Mouse (Mus musculus) liver, adult 2 months (tissue): ENCODE measurements around the gene Kcmf1. TPM values are rescaled to one million over a fixed set of nuclear protein-coding genes. Genes with fewer than 3 reads are reported as not detected.

ENCODE experiments used
- DNase-seq: peaks from one replicate; pipeline ENCODE4 v3.0.0-alpha.2; 2011; ENCODE audit warnings: low read depth, low spot score; ENCODE audit errors: extremely low read depth
- H3K27ac ChIP-seq: fragments of 200-500 bp; replicated peaks from 2 replicates; pipeline ENCODE4 v1.5.1; 2012; ENCODE audit warnings: low read depth, mild to moderate bottlenecking, control low read depth, inconsistent platforms, low read length; ENCODE audit not compliant: insufficient read depth
- H3K27me3 ChIP-seq: fragments of 200-500 bp; 2 replicates; pipeline ENCODE4 v1.6.1; 2012; ENCODE audit warnings: mild to moderate bottlenecking, moderate library complexity, low read length, inconsistent platforms; ENCODE audit not compliant: control insufficient read depth, insufficient read depth
- H3K36me3 ChIP-seq: fragments of 200-500 bp; 2 replicates; pipeline ENCODE4 v1.6.1; 2012; ENCODE audit warnings: low read length, inconsistent platforms; ENCODE audit not compliant: control insufficient read depth, insufficient read depth
- H3K4me1 ChIP-seq: fragments of 200-500 bp; 2 replicates; pipeline ENCODE4 v1.6.1; 2011; ENCODE audit warnings: low read length; ENCODE audit not compliant: control insufficient read depth, insufficient read depth
- H3K4me3 ChIP-seq: fragments of 200-500 bp; 2 replicates; pipeline ENCODE4 v1.5.1; 2011; ENCODE audit warnings: low read depth, mild to moderate bottlenecking, control low read depth, low read length, moderate library complexity; ENCODE audit not compliant: insufficient read depth
- H3K79me2 ChIP-seq: fragments of 200-500 bp; 2 replicates; pipeline ENCODE4 v1.6.1; 2012; ENCODE audit warnings: inconsistent platforms, mild to moderate bottlenecking, low read length, moderate library complexity; ENCODE audit not compliant: control insufficient read depth, insufficient read depth
- H3K9ac ChIP-seq: fragments of 200-500 bp; 2 replicates; pipeline ENCODE4 v1.6.1; 2012; ENCODE audit warnings: low read depth, mild to moderate bottlenecking, control low read depth, inconsistent platforms, low read length
- CTCF ChIP-seq: fragments of 200-500 bp; IDR thresholded peaks from 2 replicates; pipeline ENCODE4 v1.5.1; 2011; ENCODE audit warnings: low read depth, low read length, control low read depth
- POLR2A ChIP-seq: fragments of 200-500 bp; IDR thresholded peaks from 2 replicates; pipeline ENCODE4 v1.6.1; 2011; ENCODE audit warnings: low read length, control low read depth; ENCODE audit not compliant: insufficient read depth; ENCODE audit errors: extremely low read depth
- WGBS: fragments of 180-500 bp; shearing (Covaris S2); methylation state at CpG from one replicate; pipeline ENCODE4 v1.1.7; 2018; 5-methylcytosine and 5-hydroxymethylcytosine counted together
- polyA plus RNA-seq: library from polyadenylated mRNA; depleted of rRNA; stranded (reverse); fragments of >200 nt; gene quantifications from 2 replicates; pipeline ENCODE4 v1.2.3, GENCODE M21; 2012
- total RNA-seq: library from RNA; depleted of rRNA; stranded (reverse); fragments of >200 nt; gene quantifications from 2 replicates; pipeline ENCODE4 v1.2.3, GENCODE M21; 2014

Kcmf1 gene
- total and polyA plus RNA-seq, 2 experiments: 38.6 to 107 TPM

DNA sequence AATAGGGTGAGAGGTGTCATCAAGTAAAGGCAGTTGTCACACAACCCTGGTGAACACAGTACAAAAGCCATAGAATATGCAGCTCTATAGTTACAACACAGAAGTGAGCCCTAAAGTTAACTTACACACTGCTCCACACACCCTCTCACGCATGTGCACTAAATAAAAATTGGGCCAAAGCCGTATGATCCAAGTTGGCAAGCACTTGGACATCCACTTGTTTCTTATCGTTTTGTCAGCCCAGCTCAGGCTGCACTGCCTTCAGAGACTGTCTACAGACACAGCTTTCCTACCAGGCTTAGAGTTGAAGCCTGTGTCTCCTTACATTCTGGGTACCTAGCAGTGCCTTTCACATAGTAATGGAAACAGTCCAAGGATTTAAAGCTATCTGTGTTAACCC lies 4.8 kb downstream of the Kcmf1 start:
- H3K4me3 ChIP-seq: no peak overlapping the region
- H3K9ac ChIP-seq: no peak overlapping the region
- peaks cover 29% of the 10 kb centered on the region for H3K4me1 ChIP-seq
- 8% methylated on average over 3 of the region's 3 CpGs for WGBS
- H3K27ac ChIP-seq: no peak overlapping the region
- H3K36me3 ChIP-seq: no peaks in the 10 kb centered on the region
- no peak for TF ChIP-seq CTCF
- TF ChIP-seq POLR2A: no peak
- DNase-seq: no peak
- H3K27me3 ChIP-seq: no peaks in the 10 kb centered on the region
- H3K79me2 ChIP-seq: peaks cover 53% of the 10 kb centered on the region

DNA sequence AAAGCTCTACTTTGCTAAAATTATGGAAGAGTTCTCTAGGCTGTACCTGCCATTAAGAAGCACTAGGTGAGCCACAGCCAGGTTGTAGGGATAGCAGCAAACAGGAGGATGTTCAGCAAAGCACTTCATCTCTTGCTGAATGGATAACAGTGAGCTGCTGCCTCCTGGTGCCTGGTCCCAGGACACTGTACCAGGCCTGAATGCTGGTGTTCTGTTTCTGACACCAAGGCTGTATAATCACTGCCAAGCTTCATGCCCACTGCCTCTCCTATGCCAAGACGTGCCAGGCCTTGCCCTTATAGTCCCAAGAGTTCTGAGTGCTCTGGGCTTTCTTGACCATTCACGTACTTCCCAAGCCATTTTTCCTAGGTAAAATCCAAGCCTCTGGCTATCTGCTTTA lies 8.5 kb downstream of the Kcmf1 start:
- H3K4me3 ChIP-seq: no peak overlapping the region
- H3K36me3 ChIP-seq: no peaks in the 10 kb centered on the region
- H3K27me3 ChIP-seq: no peaks in the 10 kb centered on the region
- H3K4me1 ChIP-seq: peaks cover 20% of the 10 kb centered on the region
- H3K27ac ChIP-seq: no peak overlapping the region
- H3K9ac ChIP-seq: no peak overlapping the region
- WGBS: 78% methylated on average over 2 of the region's 2 CpGs
- peaks cover 70% of the 10 kb centered on the region for H3K79me2 ChIP-seq
- no peak for DNase-seq
- TF ChIP-seq CTCF: peak; percentile 27
- no peak for TF ChIP-seq POLR2A

DNA sequence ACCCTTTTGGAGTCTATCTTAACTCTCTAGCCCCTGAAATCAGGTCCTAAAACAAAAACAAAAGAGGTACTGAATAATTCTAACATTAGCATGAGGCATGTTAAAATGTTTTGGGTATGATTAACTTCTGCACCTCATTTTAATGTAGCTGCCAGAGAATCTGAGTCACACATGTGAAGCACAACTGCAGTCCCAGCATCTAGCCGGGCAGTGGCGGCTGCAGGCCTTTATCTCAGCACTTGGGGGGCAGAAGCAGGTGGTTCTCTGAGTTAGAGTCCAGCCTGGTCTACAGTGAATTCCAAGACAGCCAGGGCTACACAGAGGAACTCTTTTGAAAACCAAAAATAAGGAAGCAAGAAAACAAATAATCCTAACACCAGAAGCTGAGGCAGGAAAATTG lies 11.1 kb downstream of the Kcmf1 start:
- H3K36me3 ChIP-seq: no peaks in the 10 kb centered on the region
- H3K79me2 ChIP-seq: peaks cover 66% of the 10 kb centered on the region
- TF ChIP-seq POLR2A: no peak
- no peak for TF ChIP-seq CTCF
- H3K27me3 ChIP-seq: no peaks in the 10 kb centered on the region
- no peak overlapping the region for H3K27ac ChIP-seq
- H3K4me3 ChIP-seq: no peak overlapping the region
- WGBS: 80% methylated on average over 2 of the region's 2 CpGs
- H3K9ac ChIP-seq: no peak overlapping the region
- peaks cover 6% of the 10 kb centered on the region for H3K4me1 ChIP-seq
- no peak for DNase-seq

DNA sequence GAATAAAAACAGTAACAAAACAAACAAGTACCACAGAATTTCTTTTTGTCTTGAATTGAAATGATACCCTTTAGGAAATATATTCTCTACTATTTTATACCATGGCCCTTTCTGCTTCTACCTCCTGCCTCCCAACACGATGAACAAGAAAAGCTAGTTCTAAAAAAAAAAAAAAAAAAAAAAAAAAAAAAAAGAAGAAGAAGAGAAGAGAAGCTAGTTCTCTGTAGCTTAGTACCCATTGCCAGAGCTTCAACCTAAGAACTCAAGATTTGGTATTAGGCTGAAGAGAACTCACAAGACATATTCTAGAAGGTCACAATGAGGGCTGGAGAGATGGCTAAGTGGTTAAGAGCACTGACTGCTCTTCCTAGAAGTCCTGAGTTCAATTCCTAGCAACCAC lies 14.5 kb downstream of the Kcmf1 start:
- Histone ChIP-seq H3K36me3 (no peaks in the 10 kb centered on the region), H3K9ac (no peak overlapping the region), H3K27me3 (no peaks in the 10 kb centered on the region), H3K27ac (no peak overlapping the region), H3K4me3 (no peak overlapping the region), H3K79me2 (peaks cover 66% of the 10 kb centered on the region), H3K4me1 (peaks cover 9% of the 10 kb centered on the region)
- 73% methylated on average over 1 of the region's 1 CpGs for WGBS
- TF ChIP-seq CTCF (no peak), POLR2A (no peak)
- DNase-seq: no peak

DNA sequence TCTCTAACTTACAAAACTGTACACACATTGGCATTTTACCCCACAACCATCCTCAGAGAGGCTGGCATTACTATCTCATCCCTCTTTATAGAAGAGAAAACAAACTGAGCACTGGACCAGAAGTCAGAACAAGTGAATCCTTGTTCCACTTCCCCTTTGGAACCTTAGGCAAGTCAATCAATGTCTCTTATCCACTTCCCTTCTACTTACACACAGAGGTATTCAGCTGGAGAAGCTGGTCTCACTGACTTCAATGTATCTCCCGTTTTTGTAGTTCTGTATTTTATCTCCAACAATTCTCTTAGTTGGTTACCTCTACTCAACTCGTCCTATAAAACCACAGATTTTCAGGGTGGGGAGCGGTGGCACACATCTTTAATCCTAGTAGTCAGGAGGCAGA lies 15.0 kb downstream of the Kcmf1 start:
- TF ChIP-seq POLR2A: no peak
- no peak for TF ChIP-seq CTCF
- 73% methylated on average over 3 of the region's 3 CpGs for WGBS
- H3K4me1 ChIP-seq: peaks cover 11% of the 10 kb centered on the region
- no peak overlapping the region for H3K9ac ChIP-seq
- DNase-seq: no peak
- peaks cover 67% of the 10 kb centered on the region for H3K79me2 ChIP-seq
- no peak overlapping the region for H3K4me3 ChIP-seq
- H3K27ac ChIP-seq: no peak overlapping the region
- H3K27me3 ChIP-seq: no peaks in the 10 kb centered on the region
- no peaks in the 10 kb centered on the region for H3K36me3 ChIP-seq

DNA sequence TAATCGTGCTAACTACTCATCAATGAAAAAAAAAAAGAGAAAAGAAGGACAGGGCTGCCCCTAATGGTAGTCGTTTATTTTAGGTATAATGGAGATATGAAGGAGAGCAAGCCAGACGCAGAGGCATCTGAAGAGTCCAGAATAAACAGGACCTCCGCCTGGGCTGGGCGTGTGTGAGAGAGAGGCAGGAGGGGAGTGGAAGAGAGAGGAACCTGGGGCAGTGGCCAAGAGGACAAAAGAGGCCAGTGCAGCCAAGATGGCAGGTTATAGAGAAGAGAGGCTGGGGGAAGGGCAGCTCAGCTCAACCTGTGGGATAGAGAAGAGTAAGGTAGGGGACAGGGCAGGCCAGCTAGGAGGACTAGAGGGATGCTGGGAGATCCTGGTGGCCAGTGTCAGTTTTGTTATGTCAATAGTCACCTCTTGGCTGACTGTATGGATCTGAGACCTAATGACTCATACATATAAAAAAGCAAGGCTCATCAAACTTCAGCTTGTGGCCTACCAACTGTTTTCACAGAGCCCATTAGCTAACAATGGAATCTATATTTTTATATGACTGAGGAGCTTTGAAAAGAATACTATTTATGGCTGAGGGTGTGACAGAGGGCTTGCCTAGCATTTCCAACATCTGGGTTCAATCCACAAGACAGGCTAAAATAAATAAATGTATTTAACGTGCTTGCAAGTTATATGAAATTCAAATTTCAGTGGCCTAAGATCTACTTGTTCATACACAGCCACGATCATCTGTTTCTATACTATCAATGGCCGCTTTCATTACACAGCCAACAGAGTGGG lies 16.9 kb downstream of the Kcmf1 start:
- Histone ChIP-seq H3K9ac (no peak overlapping the region), H3K27me3 (no peaks in the 10 kb centered on the region), H3K4me3 (no peak overlapping the region), H3K4me1 (peaks cover 14% of the 10 kb centered on the region), H3K27ac (no peak overlapping the region), H3K36me3 (no peaks in the 10 kb centered on the region), H3K79me2 (peaks cover 65% of the 10 kb centered on the region)
- 65% methylated on average over 8 of the region's 8 CpGs for WGBS
- no peak for TF ChIP-seq CTCF
- no peak for TF ChIP-seq POLR2A
- no peak for DNase-seq
